Mouse (Mus musculus) thymus, postnatal 14 days (tissue): ENCODE measurements around the gene Ctnnal1.
A peak's percentile ranks its signal among the peaks of the same experiment; 100 is the strongest.

Experiments used
- DNase-seq: peaks from one replicate; pipeline ENCODE4 v3.0.0; 2021

Gene Ctnnal1

GRCm38 (mm10) chr4:56856371-56856949, 8.5 kb downstream of the Ctnnal1 start:
- DNase-seq: no peak

GRCm38 (mm10) chr4:56855935-56856334, 9.1 kb downstream of the Ctnnal1 start:
- DNase-seq: no peak

GRCm38 (mm10) chr4:56850724-56851123, 14.3 kb downstream of the Ctnnal1 start:
- no peak for DNase-seq

- no peak for DNase-seq
These were observed 16.9 kb downstream of the Ctnnal1 start for GRCm38 (mm10) chr4:56848044-56848443.

GRCm38 (mm10) chr4:56847400-56847799, 17.6 kb downstream of the Ctnnal1 start:
- no peak for DNase-seq

GRCm38 (mm10) chr4:56845896-56846533, 19.0 kb downstream of the Ctnnal1 start:
- no peak for DNase-seq

- DNase-seq: no peak
These were observed 20.1 kb downstream of the Ctnnal1 start for GRCm38 (mm10) chr4:56844911-56845310.

- DNase-seq: no peak
These were observed 21.0 kb downstream of the Ctnnal1 start for GRCm38 (mm10) chr4:56843963-56844362.

- no peak for DNase-seq
These were observed 22.5 kb downstream of the Ctnnal1 start for GRCm38 (mm10) chr4:56842501-56842900.

- no peak for DNase-seq
These were observed 24.7 kb downstream of the Ctnnal1 start for GRCm38 (mm10) chr4:56840297-56840696.

- no peak for DNase-seq
These were observed 27.3 kb downstream of the Ctnnal1 start for GRCm38 (mm10) chr4:56837661-56838060.

GRCm38 (mm10) chr4:56831998-56832397, 33.0 kb downstream of the Ctnnal1 start:
- no peak for DNase-seq

- no peak for DNase-seq
These were observed 33.9 kb downstream of the Ctnnal1 start for GRCm38 (mm10) chr4:56831013-56831609.

- no peak for DNase-seq
These were observed 35.5 kb downstream of the Ctnnal1 start for GRCm38 (mm10) chr4:56829511-56829921.

GRCm38 (mm10) chr4:56828932-56829331, 36.1 kb downstream of the Ctnnal1 start:
- no peak for DNase-seq

- DNase-seq: no peak
These were observed 40.8 kb downstream of the Ctnnal1 start for GRCm38 (mm10) chr4:56824231-56824630.

GRCm38 (mm10) chr4:56820017-56820550, 44.9 kb downstream of the Ctnnal1 start:
- no peak for DNase-seq

GRCm38 (mm10) chr4:56815131-56815530, 49.9 kb downstream of the Ctnnal1 start:
- no peak for DNase-seq

- DNase-seq: no peak
These were observed 52.9 kb downstream of the Ctnnal1 start for GRCm38 (mm10) chr4:56812096-56812495.

- no peak for DNase-seq
These were observed 53.3 kb downstream of the Ctnnal1 start for GRCm38 (mm10) chr4:56811642-56812041.

GRCm38 (mm10) chr4:56809050-56809449, 55.9 kb downstream of the Ctnnal1 start:
- no peak for DNase-seq

- no peak for DNase-seq
These were observed 62.3 kb downstream of the Ctnnal1 start for GRCm38 (mm10) chr4:56802669-56803150.

GRCm38 (mm10) chr4:56801907-56802668, 62.9 kb downstream of the Ctnnal1 start, which contains the start of the genes Elp1 and Fam206a:
Gene Elp1 (minus strand): TSS chr4:56802331.
Gene Fam206a (plus strand): TSS chr4:56802345.
- peak; percentile 97 for DNase-seq
